Mouse (Mus musculus) cortical plate, adult 2 months (tissue): ENCODE measurements around the gene Pde1b.

Source experiments
- CTCF ChIP-seq: fragments of 200-500 bp; IDR thresholded peaks from 2 replicates; pipeline ENCODE4 v1.5.1; 2011; ENCODE audit warnings: mild to moderate bottlenecking, control low read depth, low read length; ENCODE audit not compliant: insufficient read depth; ENCODE audit errors: extremely low read depth
- POLR2A ChIP-seq: fragments of 200-500 bp; IDR thresholded peaks from 2 replicates; pipeline ENCODE4 v1.6.1; 2011; ENCODE audit warnings: mild to moderate bottlenecking, low read length, control low read depth; ENCODE audit not compliant: insufficient read depth; ENCODE audit errors: extremely low read depth

GRCm38 (mm10) chr15:103486658-103487057, 16.2 kb upstream of the Pde1b start:
- no peak for TF ChIP-seq CTCF
- TF ChIP-seq POLR2A = no peak
